Mouse (Mus musculus): ENCODE data around the gene Tbc1d2b. TPM values are rescaled to one million over a fixed set of nuclear protein-coding genes. Genes with fewer than 3 reads are reported as not detected.

Tbc1d2b gene
- polyA plus RNA-seq, 1 experiment, result 2.0 TPM

GRCm38 (mm10) chr9:90182636-90183421 is 87.8 kb downstream of the Tbc1d2b start:
- H3K4me3 ChIP-seq (replicated peaks), result no peak overlapping the region
- no peaks in the 10 kb centered on the region for H3K4me1 ChIP-seq (ENCODE audit: control insufficient read depth)
- no peaks in the 10 kb centered on the region for H3K36me3 ChIP-seq (ENCODE audit: control insufficient read depth)
- H3K9me3 ChIP-seq (ENCODE audit: control insufficient read depth, low read length), result no peaks in the 10 kb centered on the region
- TF ChIP-seq TAL1 (IDR thresholded peaks at IDR 0.05; ENCODE audit: low read length) (no peak), GATA1 (IDR thresholded peaks at IDR 0.05; ENCODE audit: low read length) (no peak)
- H3K27me3 ChIP-seq (ENCODE audit: control insufficient read depth), result no peaks in the 10 kb centered on the region

GRCm38 (mm10) chr9:90181656-90182388 is 88.8 kb downstream of the Tbc1d2b start:
- Histone ChIP-seq H3K36me3 (ENCODE audit: control insufficient read depth) (no peaks in the 10 kb centered on the region), H3K27me3 (ENCODE audit: control insufficient read depth) (no peaks in the 10 kb centered on the region), H3K9me3 (ENCODE audit: control insufficient read depth, low read length) (no peaks in the 10 kb centered on the region), H3K4me1 (ENCODE audit: control insufficient read depth) (no peaks in the 10 kb centered on the region), H3K4me3 (replicated peaks) (no peak overlapping the region)
- TF ChIP-seq GATA1 (IDR thresholded peaks at IDR 0.05; ENCODE audit: low read length), result no peak
- no peak for TF ChIP-seq TAL1 (IDR thresholded peaks at IDR 0.05; ENCODE audit: low read length)

GRCm38 (mm10) chr9:90179409-90179808 is 91.2 kb downstream of the Tbc1d2b start:
- TF ChIP-seq GATA1 (IDR thresholded peaks at IDR 0.05; ENCODE audit: low read length), result no peak
- no peak for TF ChIP-seq TAL1 (IDR thresholded peaks at IDR 0.05; ENCODE audit: low read length)
- H3K4me1 ChIP-seq (ENCODE audit: control insufficient read depth), result no peaks in the 10 kb centered on the region
- H3K9me3 ChIP-seq (ENCODE audit: control insufficient read depth, low read length), result no peaks in the 10 kb centered on the region
- no peaks in the 10 kb centered on the region for H3K27me3 ChIP-seq (ENCODE audit: control insufficient read depth)
- no peak overlapping the region for H3K4me3 ChIP-seq (replicated peaks)
- no peaks in the 10 kb centered on the region for H3K36me3 ChIP-seq (ENCODE audit: control insufficient read depth)

- Histone ChIP-seq H3K27me3 (ENCODE audit: control insufficient read depth) (no peaks in the 10 kb centered on the region), H3K36me3 (ENCODE audit: control insufficient read depth) (no peaks in the 10 kb centered on the region), H3K4me3 (replicated peaks) (no peak overlapping the region), H3K9me3 (ENCODE audit: control insufficient read depth, low read length) (no peaks in the 10 kb centered on the region), H3K4me1 (ENCODE audit: control insufficient read depth) (peaks cover 3% of the 10 kb centered on the region; the same call in 1 of the 2 replicates)
- TF ChIP-seq GATA1 (IDR thresholded peaks at IDR 0.05; ENCODE audit: low read length) (no peak), TAL1 (IDR thresholded peaks at IDR 0.05; ENCODE audit: low read length) (no peak)
Observed at GRCm38 (mm10) chr9:90173330-90173729, 97.3 kb downstream of the Tbc1d2b start.

GRCm38 (mm10) chr9:90172528-90173321 is 97.9 kb downstream of the Tbc1d2b start:
- no peaks in the 10 kb centered on the region for H3K9me3 ChIP-seq (ENCODE audit: control insufficient read depth, low read length)
- no peak for TF ChIP-seq TAL1 (IDR thresholded peaks at IDR 0.05; ENCODE audit: low read length)
- TF ChIP-seq GATA1 (IDR thresholded peaks at IDR 0.05; ENCODE audit: low read length), result no peak
- peaks cover 3% of the 10 kb centered on the region; the same call in 1 of the 2 replicates for H3K4me1 ChIP-seq (ENCODE audit: control insufficient read depth)
- no peaks in the 10 kb centered on the region for H3K27me3 ChIP-seq (ENCODE audit: control insufficient read depth)
- no peak overlapping the region for H3K4me3 ChIP-seq (replicated peaks)
- H3K36me3 ChIP-seq (ENCODE audit: control insufficient read depth), result no peaks in the 10 kb centered on the region

- H3K27me3 ChIP-seq (ENCODE audit: control insufficient read depth), result no peaks in the 10 kb centered on the region
Observed at GRCm38 (mm10) chr9:90171421-90171820, 99.2 kb downstream of the Tbc1d2b start.

GRCm38 (mm10) chr9:90169965-90170364 is 100.6 kb downstream of the Tbc1d2b start:
- Histone ChIP-seq H3K4me3 (replicated peaks) (no peak overlapping the region), H3K36me3 (ENCODE audit: control insufficient read depth) (no peaks in the 10 kb centered on the region), H3K4me1 (ENCODE audit: control insufficient read depth) (peaks cover 3% of the 10 kb centered on the region; the same call in 1 of the 2 replicates), H3K9me3 (ENCODE audit: control insufficient read depth, low read length) (no peaks in the 10 kb centered on the region), H3K27me3 (ENCODE audit: control insufficient read depth) (peaks cover 9% of the 10 kb centered on the region)
- no peak for TF ChIP-seq TAL1 (IDR thresholded peaks at IDR 0.05; ENCODE audit: low read length)
- TF ChIP-seq GATA1 (IDR thresholded peaks at IDR 0.05; ENCODE audit: low read length), result no peak

More at GRCm38 (mm10) chr9:90171421-90171820, 99.2 kb downstream of the Tbc1d2b start:
- TF ChIP-seq TAL1 (IDR thresholded peaks at IDR 0.05; ENCODE audit: low read length) (no peak), GATA1 (IDR thresholded peaks at IDR 0.05; ENCODE audit: low read length) (no peak)
- no peak overlapping the region for H3K4me3 ChIP-seq (replicated peaks)
- no peaks in the 10 kb centered on the region for H3K36me3 ChIP-seq (ENCODE audit: control insufficient read depth)
- peaks cover 3% of the 10 kb centered on the region; the same call in 1 of the 2 replicates for H3K4me1 ChIP-seq (ENCODE audit: control insufficient read depth)
- H3K9me3 ChIP-seq (ENCODE audit: control insufficient read depth, low read length), result no peaks in the 10 kb centered on the region

- peaks cover 7% of the 10 kb centered on the region for H3K4me1 ChIP-seq (ENCODE audit: control insufficient read depth)
- no peaks in the 10 kb centered on the region for H3K36me3 ChIP-seq (ENCODE audit: control insufficient read depth)
- H3K27me3 ChIP-seq (ENCODE audit: control insufficient read depth), result peaks cover 39% of the 10 kb centered on the region
- no peaks in the 10 kb centered on the region for H3K9me3 ChIP-seq (ENCODE audit: control insufficient read depth, low read length)
- TF ChIP-seq GATA1 (IDR thresholded peaks at IDR 0.05; ENCODE audit: low read length) (no peak), TAL1 (IDR thresholded peaks at IDR 0.05; ENCODE audit: low read length) (no peak)
- no peak overlapping the region for H3K4me3 ChIP-seq (replicated peaks)
Observed at GRCm38 (mm10) chr9:90166615-90167014, 104.0 kb downstream of the Tbc1d2b start.

Measured in erythroblast, embryonic 14.5 days (primary cell).